Mouse (Mus musculus) liver, embryonic 14.5 days (tissue): ENCODE data around the gene Cyp4f39. TPM values are rescaled to one million over a fixed set of nuclear protein-coding genes. Genes with fewer than 3 reads are reported as not detected.
"Not testable (repeated sequence)": the region's sequence is repeated elsewhere in the genome, so short reads cannot be mapped to it uniquely, and the experiment has no call there.

Experiments
- ATAC-seq: fragments of 200-750 bp; cut with Nextera tagmentation; 2 replicates; pipeline ENCODE4 v1.8.0; 2017; ENCODE audit warnings: moderate number of reproducible peaks, mild to moderate bottlenecking, moderate library complexity; ENCODE audit not compliant: insufficient read depth
- DNase-seq, 3 experiments: peaks; one replicate each; pipeline ENCODE4 v3.0.0-alpha.2; 2012 to 2013; ENCODE audit warnings: low read depth in 3 of 3, low spot score in 3 of 3
- H3K27ac ChIP-seq: fragments of 300-500 bp; sonication (generic); 2 replicates; pipeline ENCODE4 v1.5.1; 2014; ENCODE audit warnings: moderate library complexity, mild to moderate bottlenecking, control low read depth, inconsistent platforms
- H3K27me3 ChIP-seq: fragments of 300-500 bp; sonication (generic); 2 replicates; pipeline ENCODE4 v1.6.1; 2014; ENCODE audit warnings: mild to moderate bottlenecking, low read length, moderate library complexity; ENCODE audit not compliant: control insufficient read depth, insufficient read depth
- H3K36me3 ChIP-seq: fragments of 300-500 bp; sonication (generic); replicated peaks from 2 replicates; pipeline ENCODE4 v1.6.1; 2014; ENCODE audit warnings: low read depth; ENCODE audit not compliant: control insufficient read depth, insufficient read depth
- H3K4me1 ChIP-seq, 2 experiments: fragments of 200-500 bp in 1 of 2; fragments of 300-500 bp in 1 of 2; sonication (generic) in 1 of 2; replicated peaks; 2 replicates each; pipeline ENCODE4 v1.6.1; 2012 to 2014; ENCODE audit warnings: antibody characterized with exemption in 1 of 2, inconsistent platforms in 1 of 2, low read length in 1 of 2; ENCODE audit not compliant: control insufficient read depth in 2 of 2, insufficient read depth in 2 of 2
- H3K4me2 ChIP-seq: fragments of 300-500 bp; sonication (generic); 2 replicates; pipeline ENCODE4 v1.6.1; 2014; ENCODE audit warnings: low read depth, mild to moderate bottlenecking, control low read depth, moderate library complexity
- H3K4me3 ChIP-seq, 2 experiments: fragments of 200-500 bp in 1 of 2; fragments of 300-500 bp in 1 of 2; sonication (generic) in 1 of 2; 2 replicates each; pipeline ENCODE4 v1.5.1; 2012 to 2014; ENCODE audit warnings: low read depth in 2 of 2, low read length in 2 of 2, mild to moderate bottlenecking in 2 of 2, control low read depth in 1 of 2, inconsistent platforms in 1 of 2, moderate library complexity in 1 of 2; ENCODE audit not compliant: insufficient read depth in 1 of 2
- H3K9ac ChIP-seq: fragments of 300-500 bp; sonication (generic); replicated peaks from 2 replicates; pipeline ENCODE4 v1.6.1; 2014; ENCODE audit warnings: mild to moderate bottlenecking, control low read depth, moderate library complexity
- H3K9me3 ChIP-seq: fragments of 300-500 bp; sonication (generic); 2 replicates; pipeline ENCODE4 v1.6.1; 2016; ENCODE audit warnings: low read length, mixed read lengths; ENCODE audit not compliant: control insufficient read depth
- CTCF ChIP-seq: IDR thresholded peaks from 2 replicates; pipeline ENCODE4 v1.5.1; 2016; ENCODE audit warnings: antibody characterized with exemption, low read depth, control low read depth
- EP300 ChIP-seq: IDR thresholded peaks from 2 replicates; pipeline ENCODE4 v1.6.1; 2016; ENCODE audit warnings: antibody characterized with exemption, low read depth
- WGBS: fragments of 180-500 bp; shearing (Covaris S2); extraction: QIAGEN DNeasy Blood & Tissue Kit; methylation state at CpG from one replicate; pipeline ENCODE4 v1.1.7; 2014; ENCODE audit not compliant: insufficient replicate concordance; 5-methylcytosine and 5-hydroxymethylcytosine counted together
- polyA plus RNA-seq, 2 experiments: library from polyadenylated mRNA; depleted of rRNA in 1 of 2; stranded (reverse) in 1 of 2; unstranded in 1 of 2; fragments of >200 nt; fragmentation: Nextera tagmentation in 1 of 2; extraction: Ambion mirVana in 1 of 2; gene quantifications; 2 replicates each; pipeline versions ENCODE4 v1.2.1 to v1.2.3; 2012 to 2014

Cyp4f39 gene
- polyA plus RNA-seq, 2 experiments: 0.20 to 0.71 TPM

DNA sequence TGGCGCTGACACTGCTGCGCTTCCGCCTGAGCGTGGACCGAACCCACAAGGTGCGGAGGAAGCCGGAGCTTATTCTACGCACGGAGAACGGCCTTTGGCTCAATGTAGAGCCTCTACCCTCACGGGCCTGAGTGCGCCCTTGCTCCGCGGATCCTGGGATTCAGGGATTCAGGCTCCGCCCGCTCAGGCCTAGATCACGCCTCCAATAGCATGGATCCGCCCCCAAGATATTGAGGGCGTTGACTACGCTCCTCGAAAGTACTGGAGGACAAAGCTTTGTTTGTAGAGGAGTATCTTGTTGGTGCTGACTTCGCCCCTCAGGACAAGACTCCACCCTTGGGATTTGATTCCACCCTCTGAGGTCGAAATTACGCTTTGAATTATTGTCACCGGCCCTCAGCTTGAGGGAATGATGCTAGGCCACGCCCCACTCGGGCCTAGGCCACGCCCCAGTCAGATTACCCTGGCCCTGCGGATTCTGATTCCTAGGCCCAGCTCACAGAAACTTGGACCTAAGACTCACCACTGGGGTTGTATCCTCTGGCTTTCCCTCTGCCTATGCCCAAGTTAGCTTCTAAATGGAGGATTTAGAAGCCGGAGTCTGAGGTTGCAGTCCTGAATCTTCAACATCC lies 39.9 kb downstream of the Cyp4f39 start:
- no peak overlapping the region for H3K9ac ChIP-seq
- no peak for TF ChIP-seq CTCF
- TF ChIP-seq EP300: no peak
- ATAC-seq (peak; percentile 47; the same call in 1 of the 2 replicates), DNase-seq (peak in 2 of 3 experiments; percentile 17 to 20)
- no peaks in the 10 kb centered on the region for H3K36me3 ChIP-seq
- H3K27me3 ChIP-seq: no peaks in the 10 kb centered on the region; the same call in none of the 2 replicates
- H3K4me3 ChIP-seq: peak overlapping the region; percentile 1 to 34
- peaks cover 0 to 1% of the 10 kb centered on the region in 2 experiments; a peak in 2 of 4 replicates for H3K4me1 ChIP-seq
- WGBS: 10% methylated on average over 30 of the region's 30 CpGs
- H3K27ac ChIP-seq: no peak overlapping the region
- no peaks in the 10 kb centered on the region; the same call in 1 of the 2 replicates for H3K9me3 ChIP-seq
- H3K4me2 ChIP-seq: peak overlapping the region; percentile 61

GRCm38 (mm10) chr17:32494601-32495000 lies 42.1 kb downstream of the Cyp4f39 start:
- no peak overlapping the region for H3K9ac ChIP-seq
- WGBS: 56% methylated on average over 1 of the region's 1 CpGs
- no peaks in the 10 kb centered on the region; the same call in none of the 2 replicates for H3K27me3 ChIP-seq
- H3K4me3 ChIP-seq: no peak overlapping the region
- H3K36me3 ChIP-seq: no peaks in the 10 kb centered on the region
- TF ChIP-seq CTCF (peak; percentile 67), EP300 (no peak)
- no peak overlapping the region for H3K27ac ChIP-seq
- peaks cover 0 to 1% of the 10 kb centered on the region in 2 experiments; a peak in 2 of 4 replicates for H3K4me1 ChIP-seq
- H3K9me3 ChIP-seq: no peaks in the 10 kb centered on the region; the same call in 1 of the 2 replicates
- H3K4me2 ChIP-seq: no peak overlapping the region
- ATAC-seq: no peak
- peak; percentile 33 to 51 (median 42) for DNase-seq

- not testable (repeated sequence) for H3K9me3 ChIP-seq, ATAC-seq, H3K9ac ChIP-seq, H3K4me1 ChIP-seq, H3K36me3 ChIP-seq, H3K4me2 ChIP-seq, H3K27me3 ChIP-seq, H3K4me3 ChIP-seq, DNase-seq, H3K27ac ChIP-seq
- WGBS: 61% methylated on average over 4 of the region's 4 CpGs
Observed at GRCm38 (mm10) chr17:32500511-32500910, 48.0 kb downstream of the Cyp4f39 start.

- H3K9me3 ChIP-seq: no peaks in the 10 kb centered on the region
- no peak overlapping the region for H3K27ac ChIP-seq
- 45% methylated on average over 3 of the region's 3 CpGs for WGBS
- H3K9ac ChIP-seq: no peak overlapping the region
- no peaks in the 10 kb centered on the region for H3K36me3 ChIP-seq
- TF ChIP-seq CTCF: no peak
- no peak for TF ChIP-seq EP300
- no peak for ATAC-seq
- no peak overlapping the region for H3K4me2 ChIP-seq
- H3K4me1 ChIP-seq: peaks cover 0 to 2% of the 10 kb centered on the region in 2 experiments; a peak in 2 of 4 replicates
- no peak overlapping the region for H3K4me3 ChIP-seq
- DNase-seq: no peak
- no peaks in the 10 kb centered on the region for H3K27me3 ChIP-seq
Observed at GRCm38 (mm10) chr17:32501051-32501450, 48.5 kb downstream of the Cyp4f39 start.

- Histone ChIP-seq H3K36me3 (no peaks in the 10 kb centered on the region), H3K9me3 (no peaks in the 10 kb centered on the region), H3K4me1 (peaks cover 0 to 2% of the 10 kb centered on the region in 2 experiments; a peak in 2 of 4 replicates), H3K27me3 (no peaks in the 10 kb centered on the region), H3K4me2 (no peak overlapping the region), H3K27ac (no peak overlapping the region), H3K4me3 (no peak overlapping the region), H3K9ac (no peak overlapping the region)
- ATAC-seq (no peak), DNase-seq (no peak)
- WGBS: 37% methylated on average over 2 of the region's 2 CpGs
- no peak for TF ChIP-seq CTCF
- TF ChIP-seq EP300: no peak
Observed at GRCm38 (mm10) chr17:32503111-32503510, 50.6 kb downstream of the Cyp4f39 start.
